Mouse (Mus musculus) liver, embryonic 14.5 days (tissue): ENCODE results near the gene Figla. TPM values are rescaled to one million over a fixed set of nuclear protein-coding genes. Genes with fewer than 3 reads are reported as not detected.

Experiments used
- ATAC-seq: fragments of 200-750 bp; cut with Nextera tagmentation; 2 replicates; pipeline ENCODE4 v1.8.0; 2017; ENCODE audit warnings: moderate number of reproducible peaks, mild to moderate bottlenecking, moderate library complexity; ENCODE audit not compliant: insufficient read depth
- DNase-seq, 3 experiments: peaks; one replicate each; pipeline ENCODE4 v3.0.0-alpha.2; 2012 to 2013; ENCODE audit warnings: low read depth in 3 of 3, low spot score in 3 of 3
- H3K27ac ChIP-seq: fragments of 300-500 bp; sonication (generic); 2 replicates; pipeline ENCODE4 v1.5.1; 2014; ENCODE audit warnings: moderate library complexity, mild to moderate bottlenecking, control low read depth, inconsistent platforms
- H3K27me3 ChIP-seq: fragments of 300-500 bp; sonication (generic); 2 replicates; pipeline ENCODE4 v1.6.1; 2014; ENCODE audit warnings: mild to moderate bottlenecking, low read length, moderate library complexity; ENCODE audit not compliant: control insufficient read depth, insufficient read depth
- H3K36me3 ChIP-seq: fragments of 300-500 bp; sonication (generic); replicated peaks from 2 replicates; pipeline ENCODE4 v1.6.1; 2014; ENCODE audit warnings: low read depth; ENCODE audit not compliant: control insufficient read depth, insufficient read depth
- H3K4me1 ChIP-seq, 2 experiments: fragments of 200-500 bp in 1 of 2; fragments of 300-500 bp in 1 of 2; sonication (generic) in 1 of 2; replicated peaks; 2 replicates each; pipeline ENCODE4 v1.6.1; 2012 to 2014; ENCODE audit warnings: antibody characterized with exemption in 1 of 2, inconsistent platforms in 1 of 2, low read length in 1 of 2; ENCODE audit not compliant: control insufficient read depth in 2 of 2, insufficient read depth in 2 of 2
- H3K4me2 ChIP-seq: fragments of 300-500 bp; sonication (generic); 2 replicates; pipeline ENCODE4 v1.6.1; 2014; ENCODE audit warnings: low read depth, mild to moderate bottlenecking, control low read depth, moderate library complexity
- H3K4me3 ChIP-seq, 2 experiments: fragments of 200-500 bp in 1 of 2; fragments of 300-500 bp in 1 of 2; sonication (generic) in 1 of 2; 2 replicates each; pipeline ENCODE4 v1.5.1; 2012 to 2014; ENCODE audit warnings: low read depth in 2 of 2, low read length in 2 of 2, mild to moderate bottlenecking in 2 of 2, control low read depth in 1 of 2, inconsistent platforms in 1 of 2, moderate library complexity in 1 of 2; ENCODE audit not compliant: insufficient read depth in 1 of 2
- H3K9ac ChIP-seq: fragments of 300-500 bp; sonication (generic); replicated peaks from 2 replicates; pipeline ENCODE4 v1.6.1; 2014; ENCODE audit warnings: mild to moderate bottlenecking, control low read depth, moderate library complexity
- H3K9me3 ChIP-seq: fragments of 300-500 bp; sonication (generic); 2 replicates; pipeline ENCODE4 v1.6.1; 2016; ENCODE audit warnings: low read length, mixed read lengths; ENCODE audit not compliant: control insufficient read depth
- CTCF ChIP-seq: IDR thresholded peaks from 2 replicates; pipeline ENCODE4 v1.5.1; 2016; ENCODE audit warnings: antibody characterized with exemption, low read depth, control low read depth
- EP300 ChIP-seq: IDR thresholded peaks from 2 replicates; pipeline ENCODE4 v1.6.1; 2016; ENCODE audit warnings: antibody characterized with exemption, low read depth
- WGBS: fragments of 180-500 bp; shearing (Covaris S2); extraction: QIAGEN DNeasy Blood & Tissue Kit; methylation state at CpG from one replicate; pipeline ENCODE4 v1.1.7; 2014; ENCODE audit not compliant: insufficient replicate concordance; 5-methylcytosine and 5-hydroxymethylcytosine counted together
- polyA plus RNA-seq, 2 experiments: library from polyadenylated mRNA; depleted of rRNA in 1 of 2; stranded (reverse) in 1 of 2; unstranded in 1 of 2; fragments of >200 nt; fragmentation: Nextera tagmentation in 1 of 2; extraction: Ambion mirVana in 1 of 2; gene quantifications; 2 replicates each; pipeline versions ENCODE4 v1.2.1 to v1.2.3; 2012 to 2014

The Figla gene
- polyA plus RNA-seq, 2 experiments, result not detected

GRCm38 (mm10) chr6:86067145-86067544 lies 51.2 kb downstream of the Figla start:
- ATAC-seq, result no peak
- no peaks in the 10 kb centered on the region for H3K9me3 ChIP-seq
- 51% methylated on average over 5 of the region's 5 CpGs for WGBS
- H3K27me3 ChIP-seq, result no peaks in the 10 kb centered on the region
- no peak overlapping the region for H3K4me3 ChIP-seq
- peaks cover 12 to 14% of the 10 kb centered on the region in 2 experiments for H3K4me1 ChIP-seq
- H3K4me2 ChIP-seq, result no peak overlapping the region
- no peaks in the 10 kb centered on the region for H3K36me3 ChIP-seq
- H3K27ac ChIP-seq, result no peak overlapping the region
- no peak for TF ChIP-seq EP300
- TF ChIP-seq CTCF, result no peak
- DNase-seq, result no peak
- no peak overlapping the region for H3K9ac ChIP-seq

- DNase-seq (no peak), ATAC-seq (no peak)
- no peak overlapping the region for H3K27ac ChIP-seq
- H3K4me1 ChIP-seq, result peaks cover 15 to 16% of the 10 kb centered on the region in 2 experiments
- no peak overlapping the region for H3K4me2 ChIP-seq
- no peak overlapping the region for H3K4me3 ChIP-seq
- no peaks in the 10 kb centered on the region for H3K36me3 ChIP-seq
- H3K27me3 ChIP-seq, result no peaks in the 10 kb centered on the region
- H3K9me3 ChIP-seq, result no peaks in the 10 kb centered on the region
- 64% methylated on average over 5 of the region's 5 CpGs for WGBS
- TF ChIP-seq EP300, result no peak
- no peak for TF ChIP-seq CTCF
- no peak overlapping the region for H3K9ac ChIP-seq
Measured at GRCm38 (mm10) chr6:86069009-86069408, 53.0 kb downstream of the Figla start.

- H3K36me3 ChIP-seq, result no peaks in the 10 kb centered on the region
- DNase-seq (no peak), ATAC-seq (peak; percentile 75)
- peak overlapping the region; percentile 15 for H3K4me2 ChIP-seq
- no peak overlapping the region for H3K9ac ChIP-seq
- H3K27ac ChIP-seq, result no peak overlapping the region
- no peaks in the 10 kb centered on the region for H3K9me3 ChIP-seq
- 30% methylated on average over 3 of the region's 3 CpGs for WGBS
- H3K4me1 ChIP-seq, result peaks cover 24 to 25% of the 10 kb centered on the region in 2 experiments
- no peaks in the 10 kb centered on the region for H3K27me3 ChIP-seq
- no peak overlapping the region for H3K4me3 ChIP-seq
- TF ChIP-seq EP300 (peak; percentile 50), CTCF (no peak)
Measured at GRCm38 (mm10) chr6:86069856-86070255, 53.9 kb downstream of the Figla start.

GRCm38 (mm10) chr6:86070277-86070676 lies 54.3 kb downstream of the Figla start:
- DNase-seq, result no peak
- Histone ChIP-seq H3K9ac (no peak overlapping the region), H3K4me2 (peak overlapping the region; percentile 15), H3K27ac (no peak overlapping the region), H3K4me3 (no peak overlapping the region), H3K27me3 (no peaks in the 10 kb centered on the region), H3K4me1 (peaks cover 28 to 29% of the 10 kb centered on the region in 2 experiments), H3K9me3 (no peaks in the 10 kb centered on the region), H3K36me3 (no peaks in the 10 kb centered on the region)
- ATAC-seq, result peak; percentile 57
- WGBS, result 50% methylated on average over 7 of the region's 7 CpGs
- no peak for TF ChIP-seq EP300
- TF ChIP-seq CTCF, result no peak

Other genes starting within 250 kb of the Figla start
- not detected in 2 replicates for gene Nat8f6, start 195.2 kb upstream of the Figla start, polyA plus RNA-seq (2012; rRNA removed)
- gene Nat8f6, start 195.2 kb upstream of the Figla start, polyA plus RNA-seq (2014; fragmentation: Nextera tagmentation; extraction: Ambion mirVana), result not detected in 2 replicates
- not detected in 2 replicates for gene Nat8f5, start 195.2 kb upstream of the Figla start, polyA plus RNA-seq (2012; rRNA removed)
- not detected in 2 replicates for gene Nat8f5, start 195.2 kb upstream of the Figla start, polyA plus RNA-seq (2014; fragmentation: Nextera tagmentation; extraction: Ambion mirVana)
- gene Nat8, start 184.1 kb upstream of the Figla start, polyA plus RNA-seq (2012; rRNA removed), result 0.02 TPM in 1 of 2 replicates, not detected in the other
- not detected in 2 replicates for gene Nat8, start 184.1 kb upstream of the Figla start, polyA plus RNA-seq (2014; fragmentation: Nextera tagmentation; extraction: Ambion mirVana)
- not detected in 2 replicates for gene Nat8f2, start 147.0 kb upstream of the Figla start, polyA plus RNA-seq (2012; rRNA removed)
- gene Nat8f2, start 147.0 kb upstream of the Figla start, polyA plus RNA-seq (2014; fragmentation: Nextera tagmentation; extraction: Ambion mirVana), result not detected in 2 replicates
- gene Nat8f4, start 111.3 kb upstream of the Figla start, polyA plus RNA-seq (2012; rRNA removed), result 0.50 and 0.64 TPM in 2 replicates
- gene Nat8f4, start 111.3 kb upstream of the Figla start, polyA plus RNA-seq (2014; fragmentation: Nextera tagmentation; extraction: Ambion mirVana), result 0.81 and 0.87 TPM in 2 replicates
- gene Tprkb, start 104.3 kb upstream of the Figla start, polyA plus RNA-seq (2012; rRNA removed), result 8.5 and 12.7 TPM in 2 replicates
- 13.4 and 14.6 TPM in 2 replicates for gene Tprkb, start 104.3 kb upstream of the Figla start, polyA plus RNA-seq (2014; fragmentation: Nextera tagmentation; extraction: Ambion mirVana)
- 4.7 TPM in 2 replicates for gene Nat8f1, start 100.5 kb upstream of the Figla start, polyA plus RNA-seq (2012; rRNA removed)
- 5.0 and 6.6 TPM in 2 replicates for gene Nat8f1, start 100.5 kb upstream of the Figla start, polyA plus RNA-seq (2014; fragmentation: Nextera tagmentation; extraction: Ambion mirVana)
- 14.6 and 20.3 TPM in 2 replicates for gene Dusp11, start 54.5 kb upstream of the Figla start, polyA plus RNA-seq (2012; rRNA removed)
- gene Dusp11, start 54.5 kb upstream of the Figla start, polyA plus RNA-seq (2014; fragmentation: Nextera tagmentation; extraction: Ambion mirVana), result 27.2 and 30.4 TPM in 2 replicates
- gene Add2, start 12.5 kb downstream of the Figla start, polyA plus RNA-seq (2012; rRNA removed), result 65.0 and 73.5 TPM in 2 replicates
- 54.9 and 68.6 TPM in 2 replicates for gene Add2, start 12.5 kb downstream of the Figla start, polyA plus RNA-seq (2014; fragmentation: Nextera tagmentation; extraction: Ambion mirVana)
- 0.96 and 0.99 TPM in 2 replicates for gene Tgfa, start 179.1 kb downstream of the Figla start, polyA plus RNA-seq (2012; rRNA removed)
- 1.7 and 2.2 TPM in 2 replicates for gene Tgfa, start 179.1 kb downstream of the Figla start, polyA plus RNA-seq (2014; fragmentation: Nextera tagmentation; extraction: Ambion mirVana)